9 mouse cellular contexts compared by ENCODE assay signal in genomic region chr7:114066529-114067178, GRCm38 (mm10). TPM values are rescaled to one million over a fixed set of nuclear protein-coding genes. Genes with fewer than 3 reads are reported as not detected.
A peak's percentile ranks its signal among the peaks of the same experiment; 100 is the strongest.
DNase-seq lines count a peak whose midpoint lies in the region; ATAC-seq and TF ChIP-seq lines count a peak whose summit lies in the region.
"Had no signal": no experiment of that assay in that cellular context is flagged by ENCODE, and none has a peak within 500 bp of the region (broad histone marks: within the 10 kb centered on the region; RNA-seq: fewer than 3 reads in every experiment).

No protein-coding gene starts in this region.

- TF ChIP-seq POLR2A in CH12.LX (IDR thresholded peaks at IDR 0.05; ENCODE audit: low read depth, low read length) = no peak

- TF ChIP-seq RAD21 in CH12.LX (IDR thresholded peaks at IDR 0.05; ENCODE audit: low read depth, low read length) = peak; percentile 99

- H3K79me2 ChIP-seq in CH12.LX (replicated peaks; ENCODE audit: control insufficient read depth, extremely low read depth, insufficient read depth, poor library complexity, severe bottlenecking) = no peaks in the 10 kb centered on the region

- ATAC-seq in forebrain, embryonic 12.5 days (ENCODE audit: low FRiP score) = peak; percentile 84
- peak; percentile 60 for ATAC-seq in heart, postnatal 0 days (ENCODE audit: insufficient read depth, low read depth)
- ATAC-seq in liver, embryonic 14.5 days (ENCODE audit: insufficient read depth) = peak; percentile 62
- peak; percentile 71 for ATAC-seq in neural tube, embryonic 12.5 days (ENCODE audit: low FRiP score, low read depth)
- ATAC-seq in stomach, postnatal 0 days (ENCODE audit: low FRiP score, low TSS enrichment) = peak; percentile 80

- H3K27me3 ChIP-seq in CH12.LX (replicated peaks) = no peaks in the 10 kb centered on the region
- no peaks in the 10 kb centered on the region for H3K27me3 ChIP-seq in forebrain, embryonic 12.5 days
- no peaks in the 10 kb centered on the region for H3K27me3 ChIP-seq in heart, postnatal 0 days (ENCODE audit: control insufficient read depth, insufficient read depth, low read length)
- H3K27me3 ChIP-seq in liver, embryonic 14.5 days (ENCODE audit: control insufficient read depth, insufficient read depth, low read length) = no peaks in the 10 kb centered on the region
- no peaks in the 10 kb centered on the region for H3K27me3 ChIP-seq in neural tube, embryonic 12.5 days (replicated peaks)
- H3K27me3 ChIP-seq in stomach, postnatal 0 days (ENCODE audit: control insufficient read depth, insufficient read depth, low read length) = no peaks in the 10 kb centered on the region

- no peak overlapping the region for H3K4me3 ChIP-seq in CH12.LX (replicated peaks in 1 of 3; ENCODE audit: low read depth in 2 of 3, low read length in 2 of 3, poor library complexity in 1 of 3)
- H3K4me3 ChIP-seq in forebrain, embryonic 12.5 days (replicated peaks) = peak overlapping the region; percentile 18; the same call in 1 of the 2 replicates
- peak overlapping the region; percentile 30 for H3K4me3 ChIP-seq in heart, postnatal 0 days (ENCODE audit: low read depth, low read length)
- H3K4me3 ChIP-seq in liver, embryonic 14.5 days (ENCODE audit: insufficient read depth in 1 of 2, low read depth in 2 of 2, low read length in 2 of 2) = peak overlapping the region in 1 of 2 experiments; percentile 61; a peak in 2 of 4 replicates
- H3K4me3 ChIP-seq in neural tube, embryonic 12.5 days = peak overlapping the region; percentile 13
- H3K4me3 ChIP-seq in stomach, postnatal 0 days (ENCODE audit: low read depth, low read length) = peak overlapping the region; percentile 20

- TF ChIP-seq EP300 in CH12.LX (IDR thresholded peaks at IDR 0.05; ENCODE audit: low read length) = no peak
- no peak for TF ChIP-seq EP300 in heart, postnatal 0 days (IDR thresholded peaks at IDR 0.05; ENCODE audit: low read depth)
- TF ChIP-seq EP300 in liver, embryonic 14.5 days (IDR thresholded peaks at IDR 0.05; ENCODE audit: low read depth) = no peak
- no peak for TF ChIP-seq EP300 in stomach, postnatal 0 days (optimal IDR thresholded peaks at IDR 0.05)

- H3K9me3 ChIP-seq in CH12.LX (replicated peaks; ENCODE audit: low read length) = peaks cover 2% of the 10 kb centered on the region
- no peaks in the 10 kb centered on the region for H3K9me3 ChIP-seq in forebrain, embryonic 12.5 days
- H3K9me3 ChIP-seq in heart, postnatal 0 days (replicated peaks; ENCODE audit: control insufficient read depth, low read length) = no peaks in the 10 kb centered on the region
- no peaks in the 10 kb centered on the region for H3K9me3 ChIP-seq in liver, embryonic 14.5 days (ENCODE audit: control insufficient read depth, low read length)
- no peaks in the 10 kb centered on the region for H3K9me3 ChIP-seq in neural tube, embryonic 12.5 days
- H3K9me3 ChIP-seq in stomach, postnatal 0 days (ENCODE audit: control insufficient read depth, low read length) = no peaks in the 10 kb centered on the region

- H3K4me1 ChIP-seq in CH12.LX (ENCODE audit: control insufficient read depth in 1 of 2, insufficient read depth in 2 of 2) = peaks cover 11 to 50% of the 10 kb centered on the region in 2 experiments
- H3K4me1 ChIP-seq in forebrain, embryonic 12.5 days = peaks cover 25% of the 10 kb centered on the region
- H3K4me1 ChIP-seq in heart, postnatal 0 days (ENCODE audit: control insufficient read depth, insufficient read depth) = peaks cover 30% of the 10 kb centered on the region
- H3K4me1 ChIP-seq in liver, embryonic 14.5 days (replicated peaks; ENCODE audit: control insufficient read depth in 2 of 2, insufficient read depth in 2 of 2, low read length in 1 of 2) = peaks cover 0 to 11% of the 10 kb centered on the region in 2 experiments; a peak in 2 of 4 replicates
- peaks cover 11% of the 10 kb centered on the region for H3K4me1 ChIP-seq in neural tube, embryonic 12.5 days
- peaks cover 5% of the 10 kb centered on the region; the same call in 1 of the 2 replicates for H3K4me1 ChIP-seq in stomach, postnatal 0 days (replicated peaks; ENCODE audit: control insufficient read depth, insufficient read depth)

- peak; percentile 77 for DNase-seq in CH12.LX (ENCODE audit: extremely low read depth)
- DNase-seq in c-Kit-positive CD71-positive TER-119-positive erythroid progenitor cells, embryonic 14.5 days (ENCODE audit: low spot score) = peak; percentile 63
- DNase-seq in heart, postnatal 0 days (ENCODE audit: low spot score) = peak; percentile 86
- peak; percentile 92 to 93 for DNase-seq in kidney, postnatal 36 days
- DNase-seq in liver, embryonic 14.5 days (ENCODE audit: low read depth in 3 of 3, low spot score in 3 of 3) = peak; percentile 49 to 58 (median 52)
- DNase-seq in stomach, postnatal 0 days (ENCODE audit: low spot score) = peak; percentile 92

- 14% methylated on average over 14 of the region's 14 CpGs for WGBS in forebrain, embryonic 12.5 days
- 14% methylated on average over 14 of the region's 14 CpGs for whole genome bisulfite sequencing in heart, postnatal 0 days
- WGBS in liver, embryonic 14.5 days (ENCODE audit: insufficient replicate concordance) = 12% methylated on average over 14 of the region's 14 CpGs
- 3% methylated on average over 14 of the region's 14 CpGs for WGBS in neural tube, embryonic 12.5 days
- WGBS in stomach, postnatal 0 days = 10% methylated on average over 14 of the region's 14 CpGs

- no peak overlapping the region for H3K27ac ChIP-seq in CH12.LX (ENCODE audit: insufficient read depth, low read depth)
- no peak overlapping the region for H3K27ac ChIP-seq in forebrain, embryonic 12.5 days
- peak overlapping the region; percentile 46 for H3K27ac ChIP-seq in heart, postnatal 0 days (ENCODE audit: low read depth)
- H3K27ac ChIP-seq in liver, embryonic 14.5 days = no peak overlapping the region
- no peak overlapping the region for H3K27ac ChIP-seq in neural tube, embryonic 12.5 days
- H3K27ac ChIP-seq in stomach, postnatal 0 days (replicated peaks) = peak overlapping the region; percentile 88
- H3K27ac ChIP-seq: macrophage had no signal

- H3K4me2 ChIP-seq in CH12.LX (ENCODE audit: insufficient read depth, low read depth, poor library complexity, severe bottlenecking) = peak overlapping the region; percentile 53; the same call in 1 of the 2 replicates
- peak overlapping the region; percentile 49 for H3K4me2 ChIP-seq in forebrain, embryonic 12.5 days
- H3K4me2 ChIP-seq in heart, postnatal 0 days (ENCODE audit: low read depth, low read length) = peak overlapping the region; percentile 53
- H3K4me2 ChIP-seq in liver, embryonic 14.5 days (ENCODE audit: low read depth) = peak overlapping the region; percentile 61
- peak overlapping the region; percentile 59 for H3K4me2 ChIP-seq in neural tube, embryonic 12.5 days (replicated peaks)
- H3K4me2 ChIP-seq in stomach, postnatal 0 days (replicated peaks; ENCODE audit: low read depth) = peak overlapping the region; percentile 59

- TF ChIP-seq CTCF in CH12.LX (conservative IDR thresholded peaks at IDR 0.05 in 1 of 2, IDR thresholded peaks at IDR 0.05 in 1 of 2; ENCODE audit: low read depth in 2 of 2, low read length in 2 of 2) = peak; percentile 72 to 95
- peak; percentile 95 for TF ChIP-seq CTCF in heart, postnatal 0 days (IDR thresholded peaks at IDR 0.05; ENCODE audit: low read depth)
- peak; percentile 92 for TF ChIP-seq CTCF in liver, embryonic 14.5 days (IDR thresholded peaks at IDR 0.05; ENCODE audit: low read depth)
- TF ChIP-seq CTCF in stomach, postnatal 0 days (IDR thresholded peaks at IDR 0.05; ENCODE audit: low read depth) = peak; percentile 97

- no peak overlapping the region for H3K9ac ChIP-seq in CH12.LX (ENCODE audit: insufficient read depth, low read depth)
- H3K9ac ChIP-seq in forebrain, embryonic 12.5 days = no peak overlapping the region
- H3K9ac ChIP-seq in heart, postnatal 0 days (replicated peaks; ENCODE audit: low read depth, low read length) = no peak overlapping the region
- peak overlapping the region; percentile 9; the same call in 1 of the 2 replicates for H3K9ac ChIP-seq in liver, embryonic 14.5 days (replicated peaks)
- H3K9ac ChIP-seq in neural tube, embryonic 12.5 days = no peak overlapping the region
- peak overlapping the region; percentile 5; the same call in 1 of the 2 replicates for H3K9ac ChIP-seq in stomach, postnatal 0 days (ENCODE audit: low read length)

- peaks cover 0 to 4% of the 10 kb centered on the region in 2 experiments for H3K36me3 ChIP-seq in CH12.LX (replicated peaks in 1 of 2; ENCODE audit: control insufficient read depth in 1 of 2, insufficient read depth in 1 of 2, low read length in 1 of 2)
- no peaks in the 10 kb centered on the region for H3K36me3 ChIP-seq in forebrain, embryonic 12.5 days (replicated peaks)
- no peaks in the 10 kb centered on the region for H3K36me3 ChIP-seq in heart, postnatal 0 days (replicated peaks; ENCODE audit: control insufficient read depth, insufficient read depth, low read length)
- H3K36me3 ChIP-seq in liver, embryonic 14.5 days (replicated peaks; ENCODE audit: control insufficient read depth, insufficient read depth, low read depth) = no peaks in the 10 kb centered on the region
- no peaks in the 10 kb centered on the region for H3K36me3 ChIP-seq in neural tube, embryonic 12.5 days
- H3K36me3 ChIP-seq in stomach, postnatal 0 days (ENCODE audit: control insufficient read depth, insufficient read depth, low read length) = no peaks in the 10 kb centered on the region

- dilution Hi-C loops in CH12.LX (cut with MboI; ENCODE audit: extremely low pct_ligation_motif_present, extremely low pct_unique_long_range_greater_than_20kb, low sequenced_read_pairs) = no loop called here

- in situ Hi-C loops in CH12.LX (cut with MboI; ENCODE audit: low pct_ligation_motif_present, low pct_unique_long_range_greater_than_20kb, low sequenced_read_pairs) = loop anchor here (5.0 to 25.0 kb wide), 2 partner anchors 146 to 571 kb away; partner anchors contain the start of gene Calca

TF ChIP-seq in CH12.LX, 34 proteins besides CTCF, POLR2A, EP300 and RAD21 (continues in another document):
- TF ChIP-seq MAX (IDR thresholded peaks at IDR 0.05; ENCODE audit: low read length) (no peak), MEF2A (IDR thresholded peaks at IDR 0.05; ENCODE audit: borderline replicate concordance, low read depth, low read length) (peak; percentile 55; the same call in 1 of the 2 replicates), JUND (conservative IDR thresholded peaks at IDR 0.05; ENCODE audit: low read depth, low read length) (no peak)

RNA-seq across cellular contexts. Expression of gene Rras2, which starts 50.9 kb away (rescaled TPM):
- 8.1 and 11.2 TPM in 2 replicates for total RNA-seq in CH12.LX (2012; rRNA removed)
- total RNA-seq in CH12.LX (2014; rRNA removed) = 35.7 and 36.0 TPM in 2 replicates
- 17.6 and 18.4 TPM in 2 replicates for polyA plus RNA-seq in CH12.LX (2012; ENCODE audit: insufficient read length, low read depth)
- 22.8 and 23.6 TPM in 2 replicates for polyA plus RNA-seq in forebrain, embryonic 12.5 days (2016; fragmentation: Nextera tagmentation; extraction: Ambion mirVana)
- 72.8 and 137 TPM in 2 replicates for total RNA-seq in heart, postnatal 0 days (2014; rRNA removed; ENCODE audit: low replicate concordance)
- 37.4 and 39.4 TPM in 2 replicates for polyA plus RNA-seq in heart, postnatal 0 days (2015; fragmentation: Nextera tagmentation; extraction: Ambion mirVana)
- 4.5 and 5.3 TPM in 2 replicates for polyA plus RNA-seq in liver, embryonic 14.5 days (2012; rRNA removed)
- polyA plus RNA-seq in liver, embryonic 14.5 days (2014; fragmentation: Nextera tagmentation; extraction: Ambion mirVana) = 7.9 and 8.2 TPM in 2 replicates
- 20.6 and 20.7 TPM in 2 replicates for polyA plus RNA-seq in neural tube, embryonic 12.5 days (2016; fragmentation: Nextera tagmentation; extraction: Ambion mirVana)
- polyA plus RNA-seq in stomach, postnatal 0 days (2015; fragmentation: Nextera tagmentation; extraction: Ambion mirVana) = 26.2 and 26.4 TPM in 2 replicates

Comparison
In these comparisons a context has a peak if more than half of its experiments do, and no peak if none do; other contexts are left out.
1. H3K27ac ChIP-seq: peak in heart, postnatal 0 days (single experiment) and stomach, postnatal 0 days (single experiment); none in CH12.LX (single experiment), forebrain, embryonic 12.5 days (single experiment), liver, embryonic 14.5 days (single experiment) and neural tube, embryonic 12.5 days (single experiment).
2. H3K4me3 ChIP-seq: peak in forebrain, embryonic 12.5 days (single experiment), heart, postnatal 0 days (single experiment), neural tube, embryonic 12.5 days (single experiment) and stomach, postnatal 0 days (single experiment); none in CH12.LX (0 of 3).
3. H3K9ac ChIP-seq: peak in liver, embryonic 14.5 days (single experiment) and stomach, postnatal 0 days (single experiment); none in CH12.LX (single experiment), forebrain, embryonic 12.5 days (single experiment), heart, postnatal 0 days (single experiment) and neural tube, embryonic 12.5 days (single experiment).
4. Peak in every context shown above with its lines, with median percentiles within 50 percentile points of each other: DNase-seq, H3K4me2 ChIP-seq, CTCF ChIP-seq and ATAC-seq.